Mouse (Mus musculus) CD4-positive naive resting alpha-beta T cell, adult 57 days (primary cell): ENCODE measurements around the gene Mrpl19. TPM values are rescaled to one million over a fixed set of nuclear protein-coding genes. Genes with fewer than 3 reads are reported as not detected.

ENCODE experiments used
- total RNA-seq: library from RNA; stranded (reverse); gene quantifications from one replicate; pipeline ENCODE4 v1.2.4, GENCODE M21; 2023

The Mrpl19 gene
- 37.8 TPM for total RNA-seq

GRCm38 (mm10) chr6:81965296-81966067 is at the start of gene Mrpl19:
Gene Mrpl19 (minus strand): TSS chr6:81965958.

GRCm38 (mm10) chr6:81923523-81924142 is 42.1 kb downstream of the Mrpl19 start, which contains the start of gene Gcfc2:
Gene Gcfc2 (plus strand): TSS chr6:81923669.

Other genes with a start within 250 kb of the Mrpl19 start
- gene Gcfc2, start 42.3 kb downstream of the Mrpl19 start, total RNA-seq: 18.4 TPM
- gene Eva1a, start 75.1 kb upstream of the Mrpl19 start, total RNA-seq: not detected